Mouse (Mus musculus) lung, adult 2 months (tissue): Measurements from ENCODE around the gene Ano10. TPM values are rescaled to one million over a fixed set of nuclear protein-coding genes. Genes with fewer than 3 reads are reported as not detected.

ENCODE experiments used
- DNase-seq: peaks from one replicate; pipeline ENCODE4 v3.0.0; 2022
- H3K4me1 ChIP-seq: fragments of 200-500 bp; 2 replicates; pipeline ENCODE4 v1.6.1; 2011; ENCODE audit warnings: low read length; ENCODE audit not compliant: control insufficient read depth, insufficient read depth
- H3K4me3 ChIP-seq: fragments of 200-500 bp; replicated peaks from 2 replicates; pipeline ENCODE3; 2011; ENCODE audit warnings: low read depth, mild to moderate bottlenecking, control low read depth, low read length; ENCODE audit errors: extremely low read depth
- CTCF ChIP-seq: fragments of 200-500 bp; IDR thresholded peaks from 2 replicates; pipeline ENCODE4 v1.5.1; 2011; ENCODE audit warnings: mild to moderate bottlenecking, low read length, control low read depth; ENCODE audit not compliant: insufficient read depth
- POLR2A ChIP-seq: fragments of 200-500 bp; IDR thresholded peaks from 2 replicates; pipeline ENCODE4 v1.6.1; 2011; ENCODE audit warnings: low read depth, mild to moderate bottlenecking, control low read depth, low read length, borderline replicate concordance; ENCODE audit errors: extremely low read depth
- WGBS: fragments of 180-500 bp; shearing (Covaris S2); methylation state at CpG from one replicate; pipeline ENCODE4 v1.1.7; 2018; 5-methylcytosine and 5-hydroxymethylcytosine counted together
- polyA plus RNA-seq: library from polyadenylated mRNA; depleted of rRNA; stranded (reverse); fragments of >200 nt; gene quantifications from 2 replicates; pipeline ENCODE4 v1.2.3, GENCODE M21; 2012

Ano10 gene
- polyA plus RNA-seq, 1 experiment, result 50.6 TPM

GRCm38 (mm10) chr9:122296169-122296568, 1.9 kb upstream of the Ano10 start:
- WGBS, result 73% methylated on average over 5 of the region's 5 CpGs
- TF ChIP-seq POLR2A (no peak), CTCF (no peak)
- DNase-seq, result no peak
- H3K4me3 ChIP-seq, result no peak overlapping the region
- no peaks in the 10 kb centered on the region; the same call in 1 of the 2 replicates for H3K4me1 ChIP-seq

- Histone ChIP-seq H3K4me3 (no peak overlapping the region), H3K4me1 (no peaks in the 10 kb centered on the region; the same call in 1 of the 2 replicates)
- TF ChIP-seq POLR2A (no peak), CTCF (no peak)
- DNase-seq, result no peak
Measured at GRCm38 (mm10) chr9:122295396-122295795, 1.2 kb upstream of the Ano10 start.

- under 1% methylated on average over 23 of the region's 23 CpGs for WGBS
- H3K4me3 ChIP-seq, result peak overlapping the region; percentile 65
- TF ChIP-seq POLR2A (no peak), CTCF (no peak)
- no peaks in the 10 kb centered on the region; the same call in 1 of the 2 replicates for H3K4me1 ChIP-seq
- DNase-seq, result no peak
Measured at GRCm38 (mm10) chr9:122293865-122294241, 370 bp downstream of the Ano10 start.

- no peak for DNase-seq
- 77% methylated on average over 2 of the region's 2 CpGs for WGBS
- Histone ChIP-seq H3K4me3 (no peak overlapping the region), H3K4me1 (peaks cover 5% of the 10 kb centered on the region)
- TF ChIP-seq POLR2A (no peak), CTCF (no peak)
Measured at GRCm38 (mm10) chr9:122290192-122290591, 4.0 kb downstream of the Ano10 start.

GRCm38 (mm10) chr9:122288416-122288815, 5.8 kb downstream of the Ano10 start:
- DNase-seq, result no peak
- WGBS, result 80% methylated on average over 3 of the region's 3 CpGs
- Histone ChIP-seq H3K4me1 (peaks cover 5% of the 10 kb centered on the region), H3K4me3 (no peak overlapping the region)
- no peak for TF ChIP-seq CTCF
- TF ChIP-seq POLR2A, result no peak

- peaks cover 5% of the 10 kb centered on the region; the same call in 1 of the 2 replicates for H3K4me1 ChIP-seq
- DNase-seq, result no peak
- TF ChIP-seq CTCF, result no peak
- no peak for TF ChIP-seq POLR2A
- H3K4me3 ChIP-seq, result no peak overlapping the region
- WGBS, result 92% methylated on average over 3 of the region's 3 CpGs
Measured at GRCm38 (mm10) chr9:122287526-122287925, 6.7 kb downstream of the Ano10 start.

GRCm38 (mm10) chr9:122285833-122286310, 8.4 kb downstream of the Ano10 start:
- 37% methylated on average over 4 of the region's 4 CpGs for WGBS
- no peak overlapping the region for H3K4me3 ChIP-seq
- TF ChIP-seq POLR2A (no peak), CTCF (no peak)
- peaks cover 5% of the 10 kb centered on the region; the same call in 1 of the 2 replicates for H3K4me1 ChIP-seq
- no peak for DNase-seq

GRCm38 (mm10) chr9:122285146-122285832, 8.9 kb downstream of the Ano10 start:
- 27% methylated on average over 4 of the region's 11 CpGs for WGBS
- DNase-seq, result no peak

GRCm38 (mm10) chr9:122284696-122285095, 9.5 kb downstream of the Ano10 start:
- no peak for DNase-seq
- H3K4me3 ChIP-seq, result no peak overlapping the region
- H3K4me1 ChIP-seq, result peaks cover 5% of the 10 kb centered on the region; the same call in 1 of the 2 replicates
- TF ChIP-seq POLR2A (no peak), CTCF (no peak)
- 41% methylated on average over 2 of the region's 2 CpGs for WGBS

More at GRCm38 (mm10) chr9:122285146-122285832, 8.9 kb downstream of the Ano10 start:
- H3K4me3 ChIP-seq, result peak overlapping the region; percentile 8
- peaks cover 5% of the 10 kb centered on the region; the same call in 1 of the 2 replicates for H3K4me1 ChIP-seq
- TF ChIP-seq CTCF, result peak; percentile 59
- TF ChIP-seq POLR2A, result no peak

- H3K4me1 ChIP-seq, result peaks cover 5% of the 10 kb centered on the region; the same call in 1 of the 2 replicates
- no peak for TF ChIP-seq CTCF
- H3K4me3 ChIP-seq, result no peak overlapping the region
- DNase-seq, result no peak
- WGBS, result 65% methylated on average over 4 of the region's 4 CpGs
Measured at GRCm38 (mm10) chr9:122281004-122281403, 13.2 kb downstream of the Ano10 start.
